Mouse (Mus musculus) NIH3T3 (cell line): Measurements from ENCODE around the gene Sh2b3.
A peak's percentile ranks its signal among the peaks of the same experiment; 100 is the strongest.

Experiments
- DNase-seq: peaks from one replicate; pipeline ENCODE4 v3.0.0-alpha.2; 2012; ENCODE audit warnings: low read depth

The Sh2b3 gene

GRCm38 (mm10) chr5:121843138-121843905 is 5.9 kb upstream of the Sh2b3 start:
- no peak for DNase-seq

GRCm38 (mm10) chr5:121842665-121843118 is 5.2 kb upstream of the Sh2b3 start:
- peak; percentile 87 for DNase-seq

GRCm38 (mm10) chr5:121841973-121842372 is 4.5 kb upstream of the Sh2b3 start:
- no peak for DNase-seq

GRCm38 (mm10) chr5:121841516-121841915 is 4.1 kb upstream of the Sh2b3 start:
- no peak for DNase-seq

- DNase-seq = no peak
Measured at GRCm38 (mm10) chr5:121839128-121839473, 1.7 kb upstream of the Sh2b3 start.

- DNase-seq = no peak
Measured at GRCm38 (mm10) chr5:121838341-121839127, 1.1 kb upstream of the Sh2b3 start.

GRCm38 (mm10) chr5:121836692-121837415 is 592 bp downstream of the Sh2b3 start:
- peak; percentile 97 for DNase-seq

GRCm38 (mm10) chr5:121835949-121836691 is 1.3 kb downstream of the Sh2b3 start:
- peak; percentile 83 for DNase-seq

- no peak for DNase-seq
Measured at GRCm38 (mm10) chr5:121834991-121835747, 2.3 kb downstream of the Sh2b3 start.

GRCm38 (mm10) chr5:121834241-121834606 is 3.2 kb downstream of the Sh2b3 start:
- DNase-seq = no peak

- DNase-seq = peak; percentile 72
Measured at GRCm38 (mm10) chr5:121833572-121834240, 3.7 kb downstream of the Sh2b3 start.

- no peak for DNase-seq
Measured at GRCm38 (mm10) chr5:121833159-121833558, 4.3 kb downstream of the Sh2b3 start.

GRCm38 (mm10) chr5:121832376-121833155 is 4.9 kb downstream of the Sh2b3 start:
- DNase-seq = no peak

GRCm38 (mm10) chr5:121831002-121831601 is 6.3 kb downstream of the Sh2b3 start:
- no peak for DNase-seq

- DNase-seq = no peak
Measured at GRCm38 (mm10) chr5:121828491-121829432, 8.7 kb downstream of the Sh2b3 start.

GRCm38 (mm10) chr5:121827876-121828275 is 9.6 kb downstream of the Sh2b3 start:
- DNase-seq = no peak

GRCm38 (mm10) chr5:121825606-121826005 is 11.8 kb downstream of the Sh2b3 start:
- no peak for DNase-seq

GRCm38 (mm10) chr5:121824121-121824520 is 13.3 kb downstream of the Sh2b3 start:
- no peak for DNase-seq
